Mouse (Mus musculus): Measurements from ENCODE around the gene Prpsap2. TPM values are rescaled to one million over a fixed set of nuclear protein-coding genes. Genes with fewer than 3 reads are reported as not detected.

Gene Prpsap2
- total and polyA plus RNA-seq, 2 experiments, result 6.0 to 12.6 TPM

GRCm38 (mm10) chr11:61722077-61722476 lies 39.8 kb downstream of the Prpsap2 start:
- H3K27ac ChIP-seq (replicated peaks; ENCODE audit: insufficient read depth, low read depth, low read length), result no peak overlapping the region
- H3K4me1 ChIP-seq (ENCODE audit: control insufficient read depth, insufficient read depth, low read length), result no peaks in the 10 kb centered on the region
- no peak overlapping the region for H3K4me3 ChIP-seq (ENCODE audit: insufficient read depth, low read depth, low read length)
- no peak overlapping the region for H3K9ac ChIP-seq (ENCODE audit: low read depth, low read length)
- no peak for DNase-seq (ENCODE audit: extremely low read depth, low read depth, low spot score)
- 76% methylated on average over 5 of the region's 5 CpGs for WGBS
- TF ChIP-seq POLR2A (IDR thresholded peaks at IDR 0.05; ENCODE audit: extremely low read depth, insufficient read depth, low read length) (no peak), CTCF (IDR thresholded peaks at IDR 0.05; ENCODE audit: low read depth, low read length) (no peak)
- no peaks in the 10 kb centered on the region for H3K27me3 ChIP-seq (ENCODE audit: control insufficient read depth, insufficient read depth, low read length)
- H3K36me3 ChIP-seq (ENCODE audit: control insufficient read depth, insufficient read depth, low read length), result no peaks in the 10 kb centered on the region
- no peaks in the 10 kb centered on the region for H3K79me2 ChIP-seq (ENCODE audit: control insufficient read depth, insufficient read depth, low read length)

- no peak within 1 kb of the TSS for H3K27ac ChIP-seq (replicated peaks; ENCODE audit: insufficient read depth, low read depth, low read length)
- no peak for DNase-seq (ENCODE audit: extremely low read depth, low read depth, low spot score)
- no peaks in the 10 kb centered on the region for H3K4me1 ChIP-seq (ENCODE audit: control insufficient read depth, insufficient read depth, low read length)
- no peaks in the 10 kb centered on the region for H3K36me3 ChIP-seq (ENCODE audit: control insufficient read depth, insufficient read depth, low read length)
- no peaks in the 10 kb centered on the region for H3K27me3 ChIP-seq (ENCODE audit: control insufficient read depth, insufficient read depth, low read length)
- no peak within 1 kb of the TSS for H3K9ac ChIP-seq (ENCODE audit: low read depth, low read length)
- no peak within 1 kb of the TSS for H3K4me3 ChIP-seq (ENCODE audit: insufficient read depth, low read depth, low read length)
- TF ChIP-seq CTCF (IDR thresholded peaks at IDR 0.05; ENCODE audit: low read depth, low read length), result no peak
- no peak for TF ChIP-seq POLR2A (IDR thresholded peaks at IDR 0.05; ENCODE audit: extremely low read depth, insufficient read depth, low read length)
- 73% methylated on average over 3 of the region's 3 CpGs for WGBS
- no peaks in the 10 kb centered on the region for H3K79me2 ChIP-seq (ENCODE audit: control insufficient read depth, insufficient read depth, low read length)
Observed at GRCm38 (mm10) chr11:61720636-61721035, 41.3 kb downstream of the Prpsap2 start, which contains the start of gene Slc5a10. Gene Slc5a10, minus strand, starts transcription at chr11:61720826.

GRCm38 (mm10) chr11:61719826-61720225 lies 42.1 kb downstream of the Prpsap2 start:
- Histone ChIP-seq H3K27me3 (ENCODE audit: control insufficient read depth, insufficient read depth, low read length) (no peaks in the 10 kb centered on the region), H3K4me1 (ENCODE audit: control insufficient read depth, insufficient read depth, low read length) (no peaks in the 10 kb centered on the region), H3K79me2 (ENCODE audit: control insufficient read depth, insufficient read depth, low read length) (no peaks in the 10 kb centered on the region), H3K9ac (ENCODE audit: low read depth, low read length) (no peak overlapping the region), H3K4me3 (ENCODE audit: insufficient read depth, low read depth, low read length) (no peak overlapping the region), H3K36me3 (ENCODE audit: control insufficient read depth, insufficient read depth, low read length) (no peaks in the 10 kb centered on the region), H3K27ac (replicated peaks; ENCODE audit: insufficient read depth, low read depth, low read length) (no peak overlapping the region)
- DNase-seq (ENCODE audit: extremely low read depth, low read depth, low spot score), result no peak
- TF ChIP-seq CTCF (IDR thresholded peaks at IDR 0.05; ENCODE audit: low read depth, low read length) (no peak), POLR2A (IDR thresholded peaks at IDR 0.05; ENCODE audit: extremely low read depth, insufficient read depth, low read length) (no peak)
- WGBS, result 91% methylated on average over 8 of the region's 8 CpGs

GRCm38 (mm10) chr11:61719387-61719786 lies 42.5 kb downstream of the Prpsap2 start:
- Histone ChIP-seq H3K4me1 (ENCODE audit: control insufficient read depth, insufficient read depth, low read length) (no peaks in the 10 kb centered on the region), H3K4me3 (ENCODE audit: insufficient read depth, low read depth, low read length) (no peak overlapping the region), H3K79me2 (ENCODE audit: control insufficient read depth, insufficient read depth, low read length) (no peaks in the 10 kb centered on the region), H3K27me3 (ENCODE audit: control insufficient read depth, insufficient read depth, low read length) (no peaks in the 10 kb centered on the region), H3K9ac (ENCODE audit: low read depth, low read length) (no peak overlapping the region), H3K27ac (replicated peaks; ENCODE audit: insufficient read depth, low read depth, low read length) (no peak overlapping the region), H3K36me3 (ENCODE audit: control insufficient read depth, insufficient read depth, low read length) (no peaks in the 10 kb centered on the region)
- no peak for DNase-seq (ENCODE audit: extremely low read depth, low read depth, low spot score)
- 80% methylated on average over 3 of the region's 3 CpGs for WGBS
- TF ChIP-seq POLR2A (IDR thresholded peaks at IDR 0.05; ENCODE audit: extremely low read depth, insufficient read depth, low read length), result no peak
- TF ChIP-seq CTCF (IDR thresholded peaks at IDR 0.05; ENCODE audit: low read depth, low read length), result no peak

- Histone ChIP-seq H3K4me3 (ENCODE audit: insufficient read depth, low read depth, low read length) (no peak overlapping the region), H3K79me2 (ENCODE audit: control insufficient read depth, insufficient read depth, low read length) (no peaks in the 10 kb centered on the region), H3K9ac (ENCODE audit: low read depth, low read length) (no peak overlapping the region), H3K27ac (replicated peaks; ENCODE audit: insufficient read depth, low read depth, low read length) (no peak overlapping the region), H3K27me3 (ENCODE audit: control insufficient read depth, insufficient read depth, low read length) (no peaks in the 10 kb centered on the region), H3K4me1 (ENCODE audit: control insufficient read depth, insufficient read depth, low read length) (no peaks in the 10 kb centered on the region), H3K36me3 (ENCODE audit: control insufficient read depth, insufficient read depth, low read length) (no peaks in the 10 kb centered on the region)
- no peak for TF ChIP-seq CTCF (IDR thresholded peaks at IDR 0.05; ENCODE audit: low read depth, low read length)
- TF ChIP-seq POLR2A (IDR thresholded peaks at IDR 0.05; ENCODE audit: extremely low read depth, insufficient read depth, low read length), result no peak
- DNase-seq (ENCODE audit: extremely low read depth, low read depth, low spot score), result no peak
- WGBS, result 84% methylated on average over 5 of the region's 5 CpGs
Observed at GRCm38 (mm10) chr11:61717990-61718389, 43.9 kb downstream of the Prpsap2 start.

- no peak for DNase-seq (ENCODE audit: extremely low read depth, low read depth, low spot score)
- 68% methylated on average over 6 of the region's 6 CpGs for WGBS
- Histone ChIP-seq H3K9ac (ENCODE audit: low read depth, low read length) (no peak overlapping the region), H3K27me3 (ENCODE audit: control insufficient read depth, insufficient read depth, low read length) (no peaks in the 10 kb centered on the region), H3K4me1 (ENCODE audit: control insufficient read depth, insufficient read depth, low read length) (no peaks in the 10 kb centered on the region), H3K36me3 (ENCODE audit: control insufficient read depth, insufficient read depth, low read length) (no peaks in the 10 kb centered on the region), H3K27ac (replicated peaks; ENCODE audit: insufficient read depth, low read depth, low read length) (no peak overlapping the region), H3K4me3 (ENCODE audit: insufficient read depth, low read depth, low read length) (no peak overlapping the region), H3K79me2 (ENCODE audit: control insufficient read depth, insufficient read depth, low read length) (no peaks in the 10 kb centered on the region)
- TF ChIP-seq POLR2A (IDR thresholded peaks at IDR 0.05; ENCODE audit: extremely low read depth, insufficient read depth, low read length), result no peak
- no peak for TF ChIP-seq CTCF (IDR thresholded peaks at IDR 0.05; ENCODE audit: low read depth, low read length)
Observed at GRCm38 (mm10) chr11:61715130-61715529, 46.8 kb downstream of the Prpsap2 start.
